Mouse (Mus musculus): ENCODE results near the gene Slc4a8.

Slc4a8 gene

DNA sequence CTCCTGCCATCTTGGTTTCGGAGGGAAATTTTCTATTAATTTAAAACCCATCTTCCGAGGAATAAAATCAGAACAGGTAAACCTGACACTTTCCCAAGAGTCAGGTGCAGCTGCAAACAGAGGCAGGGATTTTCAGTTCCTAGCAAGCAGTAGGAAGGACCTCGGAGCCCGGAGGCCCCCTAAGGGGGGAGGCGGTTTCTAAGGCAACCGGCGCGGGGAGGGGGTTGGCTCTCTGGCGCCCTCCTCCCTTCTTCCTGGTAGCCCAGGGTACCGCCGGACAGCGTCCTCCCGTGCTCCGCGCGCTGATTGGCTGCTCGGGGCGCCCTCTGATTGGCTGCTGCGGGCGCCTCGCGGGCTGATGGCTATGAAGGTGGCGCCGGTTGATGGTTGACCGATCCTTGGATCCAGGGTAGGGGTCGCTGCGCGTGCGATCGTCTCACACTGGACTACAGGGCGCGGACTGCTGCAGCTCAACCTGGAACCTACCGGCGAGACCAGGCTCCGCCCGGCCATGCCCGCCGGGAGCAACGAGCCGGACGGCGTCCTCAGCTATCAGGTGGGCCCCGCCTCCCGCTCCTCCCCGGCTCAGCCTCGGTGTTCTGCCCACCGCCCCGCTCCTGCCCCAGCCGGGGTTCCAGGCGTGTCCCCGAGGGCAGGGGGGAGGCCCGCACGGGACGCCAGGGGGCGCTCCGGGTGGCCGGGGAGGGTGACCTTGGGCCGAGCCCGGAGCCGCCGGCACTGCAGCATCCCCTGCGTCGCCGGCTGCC is at the start of gene Slc4a8:
Slc4a8 (plus strand) TSS at position 329 of the 767 bp plus-strand sequence.
- DNase-seq (ENCODE audit: low read depth in 2 of 2, low spot score in 2 of 2), result peak; percentile 70 to 77

GRCm38 (mm10) chr15:100714470-100714869 is 47.1 kb upstream of the Slc4a8 start:
- DNase-seq (ENCODE audit: low read depth in 2 of 2, low spot score in 2 of 2), result no peak

DNA sequence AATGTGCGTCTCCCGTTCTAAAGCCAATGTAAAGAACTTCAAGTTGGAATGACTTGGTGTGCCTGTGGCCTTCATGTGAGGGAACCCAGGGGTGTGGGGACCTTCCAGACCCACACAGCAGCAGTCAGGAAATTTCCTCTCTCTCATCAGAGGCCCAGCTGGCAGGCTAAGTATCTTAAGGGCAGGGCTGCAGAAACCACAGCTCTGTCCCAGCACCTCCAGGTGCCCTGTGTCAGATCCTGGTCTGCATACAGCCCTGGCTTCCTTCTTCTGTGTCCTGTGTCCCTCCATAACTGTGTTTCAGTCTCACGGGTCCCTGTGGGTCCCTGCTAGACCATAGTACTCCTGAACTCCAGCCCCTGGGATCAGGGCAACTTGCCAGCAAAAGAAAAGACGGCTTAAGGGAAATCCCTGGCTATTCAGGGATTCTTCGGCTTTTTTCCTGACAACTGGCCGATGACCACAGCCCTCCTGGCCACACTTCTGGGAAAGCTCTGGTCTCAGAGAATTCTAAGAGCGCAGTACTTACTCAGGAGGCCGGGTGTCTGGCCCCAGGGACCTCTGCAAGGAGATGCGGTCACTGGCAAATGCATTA is 46.1 kb upstream of the Slc4a8 start:
- DNase-seq (ENCODE audit: low read depth in 2 of 2, low spot score in 2 of 2), result no peak

- no peak for DNase-seq (ENCODE audit: low read depth in 2 of 2, low spot score in 2 of 2)
Observed at GRCm38 (mm10) chr15:100717933-100718332, 43.6 kb upstream of the Slc4a8 start.

GRCm38 (mm10) chr15:100718572-100718971 is 43.0 kb upstream of the Slc4a8 start:
- no peak for DNase-seq (ENCODE audit: low read depth in 2 of 2, low spot score in 2 of 2)

DNA sequence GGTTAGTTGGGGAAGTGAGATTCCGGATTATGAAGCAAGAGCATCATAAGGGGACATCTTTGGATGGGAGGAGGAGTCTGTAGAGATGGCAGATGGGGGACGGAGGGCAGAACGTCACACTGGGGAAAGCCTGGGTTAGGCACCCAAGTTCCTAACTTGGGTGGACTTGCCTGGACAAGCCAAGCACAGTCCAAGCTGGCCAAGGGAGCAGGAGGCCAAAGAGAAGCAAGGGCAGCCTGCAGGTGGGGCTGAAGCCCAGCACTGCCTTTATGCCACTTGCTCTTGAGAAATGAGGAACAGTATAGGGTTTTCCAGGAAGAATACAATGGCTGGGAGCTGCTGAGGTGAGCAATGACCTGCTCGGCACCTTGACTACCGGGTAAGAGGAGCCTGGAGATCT is 42.3 kb upstream of the Slc4a8 start:
- DNase-seq (ENCODE audit: low read depth in 2 of 2, low spot score in 2 of 2), result no peak

- no peak for DNase-seq (ENCODE audit: low read depth in 2 of 2, low spot score in 2 of 2)
Observed at GRCm38 (mm10) chr15:100720066-100720465, 41.5 kb upstream of the Slc4a8 start.

GRCm38 (mm10) chr15:100721445-100721844 is 40.1 kb upstream of the Slc4a8 start:
- no peak for DNase-seq (ENCODE audit: low read depth in 2 of 2, low spot score in 2 of 2)

GRCm38 (mm10) chr15:100722026-100722425 is 39.5 kb upstream of the Slc4a8 start:
- no peak for DNase-seq (ENCODE audit: low read depth in 2 of 2, low spot score in 2 of 2)

DNA sequence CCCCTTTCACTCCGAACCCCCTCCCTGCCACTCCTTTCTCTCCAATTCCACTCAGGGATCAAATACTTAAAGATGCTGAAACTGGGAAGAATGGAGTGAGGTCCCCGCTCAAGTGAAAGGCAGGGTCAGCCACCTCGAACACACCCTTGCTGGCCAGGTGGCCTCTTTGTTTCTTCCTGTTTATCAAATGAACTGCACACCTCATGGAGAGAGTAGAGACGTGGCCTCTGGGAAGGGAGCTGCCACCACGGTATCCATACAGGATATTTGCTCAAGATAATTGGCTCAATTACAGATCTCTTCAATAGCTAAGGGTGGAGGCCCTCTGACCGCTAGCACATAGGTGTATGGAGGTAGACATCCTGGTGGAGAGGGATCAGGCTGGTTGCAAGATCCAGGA is 39.0 kb upstream of the Slc4a8 start:
- no peak for DNase-seq (ENCODE audit: low read depth in 2 of 2, low spot score in 2 of 2)

GRCm38 (mm10) chr15:100723505-100723904 is 38.0 kb upstream of the Slc4a8 start:
- DNase-seq (ENCODE audit: low read depth in 2 of 2, low spot score in 2 of 2), result peak in 1 of 2 experiments; percentile 60

GRCm38 (mm10) chr15:100726721-100727120 is 34.8 kb upstream of the Slc4a8 start:
- no peak for DNase-seq (ENCODE audit: low read depth in 2 of 2, low spot score in 2 of 2)

GRCm38 (mm10) chr15:100727834-100728233 is 33.7 kb upstream of the Slc4a8 start:
- no peak for DNase-seq (ENCODE audit: low read depth in 2 of 2, low spot score in 2 of 2)

GRCm38 (mm10) chr15:100728586-100728985 is 33.0 kb upstream of the Slc4a8 start:
- no peak for DNase-seq (ENCODE audit: low read depth in 2 of 2, low spot score in 2 of 2)

GRCm38 (mm10) chr15:100729281-100729985 is 32.1 kb upstream of the Slc4a8 start, which contains the start of gene Galnt6:
Gene Galnt6, minus strand, starts transcription at chr15:100729376.
- DNase-seq (ENCODE audit: low read depth in 2 of 2, low spot score in 2 of 2), result peak; percentile 53 to 68

DNA sequence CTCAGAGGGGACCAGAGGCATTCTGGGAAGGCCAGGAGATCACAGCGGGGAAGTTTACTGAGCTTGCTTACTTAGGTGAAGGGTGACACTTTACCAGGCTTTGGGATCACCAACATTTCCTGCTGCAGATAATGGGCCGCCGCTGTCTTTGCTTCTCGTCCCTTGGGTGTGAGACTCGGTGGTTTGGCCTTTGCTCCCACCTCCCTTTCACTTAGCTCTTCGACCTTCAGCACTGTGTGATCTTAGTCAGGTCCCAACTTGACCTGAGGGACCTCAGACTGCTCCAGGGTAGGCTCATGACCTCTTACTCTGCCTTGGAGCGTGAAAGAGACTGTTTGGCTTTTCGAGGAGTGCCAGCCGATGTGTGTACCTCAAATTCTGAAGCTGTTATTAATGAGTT is 30.5 kb upstream of the Slc4a8 start:
- no peak for DNase-seq (ENCODE audit: low read depth in 2 of 2, low spot score in 2 of 2)

- DNase-seq (ENCODE audit: low read depth in 2 of 2, low spot score in 2 of 2), result peak; percentile 69 to 77
Observed at GRCm38 (mm10) chr15:100732580-100732979, 29.0 kb upstream of the Slc4a8 start.

DNA sequence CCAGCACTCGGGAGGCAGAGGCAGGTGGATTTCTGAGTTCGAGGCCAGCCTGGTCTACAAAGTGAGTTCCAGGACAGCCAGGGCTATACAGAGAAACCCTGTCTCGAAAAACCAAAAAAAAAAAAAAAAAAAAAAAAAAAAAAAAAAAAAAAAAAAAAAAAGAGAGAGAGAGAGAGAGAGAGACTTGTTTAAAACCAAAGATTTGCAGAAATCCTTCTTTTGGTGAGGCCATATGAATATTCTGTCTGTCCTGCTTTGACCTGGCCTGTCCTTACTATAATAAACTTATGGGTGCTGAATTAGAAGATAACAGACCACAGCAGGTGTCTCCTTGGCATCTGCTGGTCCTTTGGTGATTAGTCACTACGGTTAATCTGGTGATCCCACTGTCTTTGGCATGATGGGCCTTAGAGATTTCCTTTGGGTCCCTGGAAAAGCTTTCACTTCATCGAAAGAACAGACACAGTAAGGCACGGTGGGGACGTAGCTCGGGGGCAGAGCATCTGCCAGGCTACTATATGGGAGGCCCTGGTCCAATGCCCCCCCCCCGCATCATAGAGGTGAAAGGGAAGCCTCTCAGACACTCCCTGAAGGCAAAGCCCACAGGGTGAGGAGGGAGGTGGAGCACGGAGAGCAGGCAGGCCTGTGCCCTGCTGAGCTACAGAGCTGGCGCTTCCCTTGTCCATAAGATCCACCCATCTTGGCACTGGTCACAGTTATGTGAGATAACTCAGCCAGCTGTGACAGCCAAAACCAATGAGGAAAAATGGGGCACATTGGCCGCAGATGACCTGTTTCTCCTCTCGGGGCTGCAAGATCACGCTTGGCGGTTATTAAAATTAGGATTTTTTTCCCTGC is 26.2 kb upstream of the Slc4a8 start:
- DNase-seq (ENCODE audit: low read depth in 2 of 2, low spot score in 2 of 2), result no peak

DNA sequence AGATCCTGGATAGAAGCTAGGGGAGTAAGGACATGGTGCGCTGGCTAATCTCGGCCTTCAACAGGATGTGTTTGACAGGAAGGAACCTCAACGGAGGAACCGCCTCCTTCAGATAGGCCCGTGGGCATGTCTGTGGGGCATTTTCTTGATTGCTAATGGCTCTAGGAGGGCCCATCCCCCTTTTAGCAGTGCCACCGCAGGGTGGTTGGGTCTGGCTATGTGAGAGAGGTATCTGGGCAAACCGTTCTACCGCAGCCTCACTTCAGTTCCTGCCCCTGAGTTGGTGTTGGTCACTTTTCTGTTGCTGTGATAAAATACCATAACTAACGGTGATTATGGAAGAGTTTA is 25.6 kb upstream of the Slc4a8 start:
- DNase-seq (ENCODE audit: low read depth in 2 of 2, low spot score in 2 of 2), result no peak

- no peak for DNase-seq (ENCODE audit: low read depth in 2 of 2, low spot score in 2 of 2)
Observed at GRCm38 (mm10) chr15:100737667-100738066, 23.9 kb upstream of the Slc4a8 start.

DNA sequence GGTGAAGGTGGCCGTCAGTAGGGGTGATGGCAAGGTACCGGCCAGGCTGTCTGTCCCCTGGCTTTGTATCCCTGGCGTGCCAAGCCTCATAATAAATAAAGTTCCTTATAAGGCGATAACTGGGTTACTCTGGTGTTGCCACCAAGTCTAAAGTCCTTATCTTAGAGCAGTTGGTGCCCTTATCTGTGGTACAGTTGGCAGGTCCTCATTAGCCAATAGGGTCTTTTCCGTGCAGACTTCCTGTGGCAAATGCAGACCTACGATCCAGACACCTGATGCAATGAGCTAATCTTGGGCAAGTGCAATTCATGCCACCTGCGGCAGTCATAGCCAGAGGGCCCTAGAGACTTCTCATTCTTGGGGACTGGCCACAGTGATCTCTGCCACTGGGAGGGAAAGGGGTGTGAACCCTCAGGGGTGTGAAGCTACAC is 23.2 kb upstream of the Slc4a8 start:
- no peak for DNase-seq (ENCODE audit: low read depth in 2 of 2, low spot score in 2 of 2)

Data from CD8-positive naive resting alpha-beta T cell, adult 2 months (primary cell).